Mouse (Mus musculus): ENCODE measurements around the gene Sytl3.

Sytl3 gene

DNA sequence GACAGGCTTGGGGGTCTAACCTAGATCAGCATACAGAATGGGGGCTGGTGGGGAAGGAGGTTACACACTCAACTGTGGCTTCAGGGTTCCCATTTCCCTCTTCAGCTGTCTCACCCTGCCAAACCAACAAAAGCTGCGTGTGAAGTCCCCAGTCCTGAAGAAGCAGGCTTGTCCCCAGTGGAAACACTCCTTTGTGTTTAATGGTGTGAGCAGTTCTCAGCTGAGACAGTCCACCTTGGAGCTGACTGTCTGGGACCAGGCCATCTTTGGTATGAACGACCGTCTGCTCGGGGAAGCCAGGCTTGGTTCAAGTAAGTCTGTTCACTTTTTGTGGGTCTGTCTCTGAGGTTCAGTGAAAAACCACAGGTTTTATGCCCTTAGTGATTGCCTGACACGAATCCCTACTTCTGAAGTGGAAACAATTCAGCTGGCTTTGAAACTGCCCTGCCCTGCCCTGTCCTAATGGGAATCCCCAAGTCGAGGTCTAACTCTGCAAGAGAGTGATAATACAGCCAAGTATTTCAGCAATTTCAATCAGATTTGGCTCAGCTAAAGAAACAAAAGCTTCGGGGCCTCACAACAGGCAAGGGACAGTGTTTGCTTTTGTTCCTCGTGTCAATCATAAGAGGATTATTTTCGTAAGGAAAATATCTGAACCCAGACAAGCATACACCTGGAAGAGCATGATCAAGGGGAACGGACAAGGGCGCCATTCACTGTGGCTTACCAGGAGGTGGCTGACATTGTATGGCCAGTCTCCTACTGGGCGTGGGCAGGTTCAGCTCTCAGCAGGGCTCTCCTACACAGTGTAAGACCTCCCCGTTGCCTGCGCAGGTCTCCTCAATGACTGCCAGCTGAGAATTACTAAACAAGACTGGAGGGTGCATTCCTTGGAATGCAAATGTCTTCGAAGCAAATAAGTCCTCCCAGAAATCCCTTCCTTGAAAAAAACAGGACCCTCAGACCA lies 77.7 kb downstream of the Sytl3 start:
- DNase-seq (ENCODE audit: low read depth, low spot score), result no peak

DNA sequence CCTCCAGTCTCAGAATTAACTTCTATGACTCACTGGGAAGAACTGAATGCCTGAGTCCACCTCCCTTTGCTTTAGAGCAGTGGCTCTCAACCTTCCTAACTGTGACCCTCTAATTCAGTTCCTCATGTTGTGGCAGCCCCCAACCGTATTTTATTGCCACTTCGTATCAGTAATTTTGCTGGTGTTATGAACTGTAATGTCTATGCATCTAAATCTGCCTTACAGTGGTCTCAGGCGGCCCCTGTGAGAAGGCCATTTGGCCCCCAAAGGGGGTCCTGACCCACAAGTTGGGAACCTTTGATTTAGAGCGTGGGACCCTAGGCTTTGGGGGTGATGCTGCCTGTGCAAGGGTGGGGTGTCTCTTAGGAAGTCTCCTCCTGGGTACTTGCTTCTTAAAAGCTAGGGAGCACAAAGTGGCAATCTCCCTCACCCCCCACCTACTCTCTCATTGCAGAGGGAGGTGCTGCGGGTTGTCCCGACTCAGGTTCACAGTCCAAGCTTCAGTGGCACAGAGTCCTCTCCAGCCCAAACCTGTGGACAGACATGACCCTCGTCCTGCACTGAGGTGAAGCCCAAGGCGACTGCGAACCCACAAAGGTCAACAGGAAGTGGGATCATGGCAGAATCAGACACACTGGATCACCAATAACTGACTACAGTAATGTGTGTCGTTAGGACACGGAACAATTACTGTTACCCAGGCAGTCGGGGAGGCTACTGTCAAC lies 78.5 kb downstream of the Sytl3 start:
- no peak for DNase-seq (ENCODE audit: low read depth, low spot score)

DNA sequence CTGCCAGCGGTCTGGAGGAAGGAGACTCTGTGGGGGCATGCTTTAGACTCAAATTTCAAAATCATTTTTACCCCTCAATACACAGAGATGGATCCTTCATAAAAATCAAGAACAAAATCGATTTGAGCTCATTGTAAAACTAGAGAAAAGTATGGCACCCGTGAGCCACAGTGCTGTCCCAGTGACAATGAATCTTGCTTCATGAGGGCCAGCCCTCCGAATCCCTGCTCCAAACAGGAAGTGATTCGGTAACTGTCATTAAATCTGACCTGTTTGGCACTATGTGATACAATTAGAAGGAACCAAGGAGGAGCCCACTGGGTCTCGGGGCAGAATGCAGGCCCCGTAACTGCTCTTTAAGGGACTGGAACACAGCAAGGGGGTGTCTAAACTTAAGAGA lies 79.9 kb downstream of the Sytl3 start:
- DNase-seq (ENCODE audit: low read depth, low spot score), result no peak

DNA sequence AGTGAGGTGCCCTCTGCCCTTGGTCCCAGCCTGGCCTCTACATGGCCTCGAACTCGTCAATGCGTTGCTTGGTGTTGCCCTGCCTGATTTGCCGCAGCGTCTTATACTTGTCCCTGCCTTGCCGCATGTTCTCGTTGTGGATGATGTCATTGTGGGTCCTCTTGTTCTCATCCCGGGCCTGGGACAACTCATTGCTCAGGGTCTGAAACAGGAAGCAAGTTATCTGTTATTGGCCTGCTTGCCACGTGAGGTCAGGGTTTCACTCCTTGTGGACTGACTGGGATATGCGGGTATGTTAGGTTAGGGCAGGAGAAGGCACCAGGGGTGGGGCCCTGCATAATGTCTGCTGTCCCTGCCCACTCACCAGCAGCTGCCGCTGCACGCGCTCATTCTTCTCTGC lies 80.4 kb downstream of the Sytl3 start:
- DNase-seq (ENCODE audit: low read depth, low spot score), result no peak

DNA sequence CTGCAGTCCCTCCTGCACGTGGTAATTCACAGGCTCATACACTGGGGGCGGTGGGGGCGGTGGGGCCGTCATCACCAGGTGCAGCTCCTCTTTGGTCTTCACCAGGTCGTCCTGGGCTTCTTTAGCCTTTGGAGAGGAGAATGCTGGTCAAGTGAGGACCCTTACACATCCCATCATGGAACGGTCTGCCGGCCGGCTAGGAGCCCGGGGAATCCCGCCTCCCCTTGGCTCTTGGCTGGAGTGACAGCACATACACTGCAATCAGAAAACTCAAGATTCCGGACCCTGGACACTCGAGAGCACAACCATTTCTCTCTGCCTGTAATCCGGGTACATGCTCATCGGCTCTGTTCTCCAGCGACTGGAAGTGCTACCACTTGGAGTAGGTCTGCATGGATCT lies 80.9 kb downstream of the Sytl3 start:
- no peak for DNase-seq (ENCODE audit: low read depth, low spot score)

DNA sequence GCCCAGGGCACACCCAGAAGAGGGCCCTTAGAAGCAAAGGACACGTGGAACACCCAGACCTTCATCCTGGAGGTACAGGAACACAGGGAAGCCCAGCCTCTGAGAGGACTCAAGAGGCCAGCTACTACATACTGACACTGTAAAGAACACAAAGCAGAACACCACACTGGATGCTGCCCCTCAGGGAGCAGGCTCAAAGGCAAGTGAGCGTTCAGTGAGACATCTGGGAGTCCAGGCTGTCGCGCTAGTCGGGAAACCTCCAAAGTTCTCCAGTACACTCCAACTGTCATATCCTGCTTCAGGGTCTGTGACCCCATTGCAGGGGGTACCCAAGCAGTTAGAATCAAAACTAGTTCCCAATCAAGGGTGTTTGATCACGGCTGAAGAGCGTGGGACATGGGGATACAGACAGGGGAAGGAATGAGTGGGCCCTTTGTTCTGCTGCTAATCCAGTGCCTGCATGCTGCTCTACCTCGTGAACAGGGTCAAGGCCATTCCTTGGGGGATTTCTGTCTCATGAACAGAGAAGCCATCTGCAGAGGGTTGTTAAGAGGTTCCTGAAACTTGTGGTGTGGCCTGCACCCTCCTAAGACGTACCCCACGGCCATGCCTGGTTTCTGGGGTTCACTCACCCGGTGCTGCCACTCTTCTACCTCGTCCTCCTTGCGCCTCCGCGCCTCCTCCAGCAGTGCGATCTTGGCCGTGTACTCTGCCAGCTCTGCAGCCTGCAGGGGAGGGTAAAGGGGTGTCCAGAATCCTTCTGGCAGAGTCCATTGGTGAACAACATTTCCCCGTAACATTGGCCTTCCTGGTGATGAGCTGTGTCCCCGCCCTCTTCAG lies 81.7 kb downstream of the Sytl3 start:
- DNase-seq (ENCODE audit: low read depth, low spot score), result no peak

DNA sequence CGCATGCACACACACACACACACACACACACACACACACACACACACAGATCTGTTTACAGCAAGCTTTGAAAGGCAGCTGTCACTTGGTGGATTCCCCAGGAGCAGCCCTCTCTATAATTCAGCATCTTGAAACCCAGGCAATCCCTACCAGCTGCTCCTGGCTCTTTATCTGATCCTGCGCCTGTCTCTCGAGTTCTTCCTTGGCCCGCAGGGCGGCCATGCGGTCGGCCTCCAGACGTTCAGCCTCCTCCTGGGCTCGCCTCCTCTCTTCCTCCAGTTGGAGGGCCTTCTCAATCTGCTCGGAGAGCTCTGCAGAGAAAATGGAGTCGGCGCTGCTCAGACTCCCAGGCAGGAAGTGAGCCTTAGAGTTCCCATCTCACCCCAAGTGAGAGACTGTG lies 82.4 kb downstream of the Sytl3 start:
- DNase-seq (ENCODE audit: low read depth, low spot score), result no peak

DNA sequence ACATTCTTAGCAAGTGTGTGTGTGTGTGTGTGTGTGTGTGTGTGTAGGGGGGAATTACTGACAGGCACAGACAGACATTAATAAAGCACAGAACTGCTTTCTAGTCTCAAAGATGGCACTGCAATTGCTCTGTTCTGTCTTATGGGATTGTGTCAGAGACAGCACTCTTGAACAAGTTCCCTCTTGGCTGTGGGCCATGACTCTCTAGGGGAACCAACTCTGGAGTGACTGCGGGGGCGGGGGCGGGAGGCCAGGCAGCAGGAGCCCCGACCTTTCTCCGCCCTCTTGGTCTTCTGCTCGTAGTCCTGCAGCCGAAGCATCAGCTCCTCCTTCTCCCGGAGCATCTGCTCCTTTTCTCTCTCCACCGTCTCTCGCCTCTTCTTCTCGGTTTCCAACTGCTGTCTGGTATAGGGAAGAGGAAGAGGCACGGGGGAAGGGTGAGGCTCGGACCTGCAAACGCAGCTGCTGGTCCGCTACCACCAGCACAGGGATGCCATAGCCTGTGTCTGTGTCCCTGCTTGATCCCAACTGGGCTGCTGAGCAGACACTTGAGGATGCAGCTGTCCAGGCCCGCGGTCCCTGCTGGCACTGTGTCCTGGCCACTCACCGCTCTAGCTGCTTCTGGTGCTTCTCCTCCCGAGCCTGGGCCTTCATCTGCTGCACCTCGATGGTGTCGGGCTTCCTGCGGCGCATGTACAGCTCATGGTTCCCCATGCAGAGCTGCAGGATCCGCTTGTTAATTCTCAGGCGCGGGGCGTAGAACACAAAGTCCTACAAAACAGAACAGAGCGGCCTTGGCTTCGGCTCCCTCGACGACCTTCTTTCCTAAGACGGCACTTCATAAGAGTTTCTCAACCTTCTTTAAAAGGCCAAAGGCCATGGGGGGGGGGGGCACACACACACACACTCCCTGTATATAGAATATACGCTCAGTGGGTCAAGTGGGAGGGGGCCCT lies 83.5 kb downstream of the Sytl3 start:
- peak; percentile 52 for DNase-seq (ENCODE audit: low read depth, low spot score)

DNA sequence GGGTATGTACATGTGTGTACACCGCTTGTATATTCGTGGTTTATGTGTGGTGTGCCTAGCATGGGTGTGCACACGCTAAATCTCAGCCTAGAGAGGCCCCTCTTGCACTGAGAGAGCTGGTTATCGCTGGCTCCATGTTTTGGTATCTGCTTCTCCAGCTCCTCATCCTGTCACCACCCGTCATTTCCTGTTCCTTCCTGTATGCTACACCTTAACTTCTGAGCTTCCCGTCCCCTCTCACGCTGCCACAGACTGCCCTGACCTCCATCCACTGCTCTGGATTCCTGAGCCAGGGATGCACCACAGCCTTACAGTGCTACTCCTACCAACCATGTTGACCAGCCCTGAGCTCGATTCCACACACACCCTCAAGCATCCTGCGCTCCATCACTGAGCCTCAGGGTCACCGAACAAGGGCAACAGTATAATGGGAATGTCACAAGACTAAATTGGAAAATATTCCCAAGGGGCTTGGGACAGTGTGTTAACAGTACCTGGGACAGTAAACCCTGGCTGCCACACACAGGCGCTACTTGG lies 84.2 kb downstream of the Sytl3 start:
- DNase-seq (ENCODE audit: low read depth, low spot score), result no peak

DNA sequence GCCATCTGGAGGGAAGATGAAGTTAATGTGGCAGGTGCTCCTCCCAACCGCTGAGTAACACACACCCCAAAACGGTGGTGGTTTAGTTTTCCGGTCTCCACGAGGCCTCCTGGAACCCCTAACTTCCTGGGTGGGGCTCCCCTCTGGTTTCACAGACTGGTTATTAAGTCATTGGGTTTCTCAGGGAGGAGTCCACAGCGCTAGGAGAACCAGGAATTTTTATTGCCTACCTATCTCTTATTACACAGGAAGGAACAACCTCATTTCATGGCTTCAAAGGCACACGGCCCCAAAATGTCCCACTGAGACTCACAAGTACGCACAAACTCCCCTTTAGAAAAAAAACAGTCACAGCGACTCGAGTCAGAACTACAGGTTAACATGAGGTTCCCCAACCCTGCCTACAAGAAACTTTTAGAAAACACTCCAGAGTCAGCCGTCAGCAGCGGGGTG lies 84.9 kb downstream of the Sytl3 start:
- DNase-seq (ENCODE audit: low read depth, low spot score), result no peak

DNA sequence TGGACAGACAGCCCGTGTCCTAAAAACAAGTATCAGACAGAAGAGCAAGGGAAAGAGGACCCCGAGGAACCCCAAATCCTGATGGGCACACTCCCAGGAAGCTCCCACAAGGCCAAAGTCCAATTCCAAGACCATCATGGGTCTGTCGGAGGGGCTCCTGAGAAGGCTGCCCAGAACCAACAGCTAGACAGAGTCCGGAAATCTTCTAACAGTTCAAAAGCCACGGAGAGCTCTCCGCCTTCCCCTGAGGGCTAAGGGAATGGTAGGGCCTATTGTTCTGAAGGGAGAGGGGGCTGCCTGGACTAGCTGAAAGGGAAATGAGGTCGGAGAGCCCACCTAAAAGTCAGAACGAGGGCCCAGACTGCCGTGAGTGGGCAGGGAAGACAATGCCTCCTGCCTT lies 85.5 kb downstream of the Sytl3 start:
- no peak for DNase-seq (ENCODE audit: low read depth, low spot score)

DNA sequence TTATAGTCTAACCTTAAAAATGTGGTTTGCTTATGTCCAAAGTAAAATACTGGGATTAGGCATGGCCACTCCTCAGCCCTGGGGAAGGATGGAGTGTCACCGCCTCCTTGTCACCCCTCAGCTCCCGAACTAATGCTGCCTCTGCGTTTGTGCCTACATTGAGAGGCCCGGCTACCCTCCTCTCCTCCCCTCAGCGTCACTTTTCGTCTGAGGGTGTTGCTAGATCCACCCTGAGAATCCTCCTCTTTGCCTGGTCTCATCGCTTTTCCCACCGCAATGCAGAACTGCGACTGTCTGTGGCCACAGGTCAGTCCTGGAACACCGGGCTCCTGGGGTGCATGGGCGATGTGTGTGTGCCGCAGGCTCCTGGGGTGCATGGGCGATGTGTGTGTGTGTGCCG lies 86.0 kb downstream of the Sytl3 start:
- DNase-seq (ENCODE audit: low read depth, low spot score), result no peak

DNA sequence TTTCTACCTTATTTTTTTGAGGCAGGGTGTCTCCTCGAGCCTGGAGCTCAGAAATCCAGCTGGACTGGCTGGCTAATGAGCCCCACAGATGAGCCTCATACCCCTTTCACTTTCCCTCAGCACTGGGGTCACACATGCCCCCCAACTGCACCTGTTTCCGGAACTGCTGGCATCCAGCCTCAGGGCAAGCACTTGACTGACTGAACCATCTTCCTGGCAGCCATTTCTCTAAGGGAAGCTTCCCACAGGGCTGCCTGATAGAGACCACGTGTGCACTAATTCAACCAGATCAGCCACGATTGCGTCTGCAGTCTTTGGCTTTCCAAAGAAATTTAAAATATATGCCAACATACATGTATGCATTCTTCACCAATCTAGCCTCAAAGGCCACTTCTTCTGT lies 86.6 kb downstream of the Sytl3 start:
- DNase-seq (ENCODE audit: low read depth, low spot score), result no peak

DNA sequence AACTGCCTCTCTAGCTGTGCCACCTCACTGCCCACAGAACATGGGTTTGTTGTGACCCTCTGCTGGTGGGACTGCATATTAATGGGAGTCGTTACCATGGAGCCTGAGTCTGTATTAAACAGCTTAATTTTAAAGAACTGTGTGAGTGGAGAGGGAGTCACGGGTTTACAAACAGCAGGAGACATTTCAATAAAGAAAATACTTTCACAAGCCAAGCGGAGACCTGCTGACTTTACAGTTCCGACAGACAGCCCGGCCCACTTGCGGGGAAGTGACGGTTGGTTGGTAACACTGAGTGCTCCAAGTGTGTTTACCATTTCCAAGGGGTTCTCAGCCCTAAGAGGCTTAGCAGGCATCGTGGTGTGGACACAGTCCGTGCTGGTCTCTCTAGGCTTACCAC lies 87.1 kb downstream of the Sytl3 start:
- peak; percentile 22 for DNase-seq (ENCODE audit: low read depth, low spot score)

DNA sequence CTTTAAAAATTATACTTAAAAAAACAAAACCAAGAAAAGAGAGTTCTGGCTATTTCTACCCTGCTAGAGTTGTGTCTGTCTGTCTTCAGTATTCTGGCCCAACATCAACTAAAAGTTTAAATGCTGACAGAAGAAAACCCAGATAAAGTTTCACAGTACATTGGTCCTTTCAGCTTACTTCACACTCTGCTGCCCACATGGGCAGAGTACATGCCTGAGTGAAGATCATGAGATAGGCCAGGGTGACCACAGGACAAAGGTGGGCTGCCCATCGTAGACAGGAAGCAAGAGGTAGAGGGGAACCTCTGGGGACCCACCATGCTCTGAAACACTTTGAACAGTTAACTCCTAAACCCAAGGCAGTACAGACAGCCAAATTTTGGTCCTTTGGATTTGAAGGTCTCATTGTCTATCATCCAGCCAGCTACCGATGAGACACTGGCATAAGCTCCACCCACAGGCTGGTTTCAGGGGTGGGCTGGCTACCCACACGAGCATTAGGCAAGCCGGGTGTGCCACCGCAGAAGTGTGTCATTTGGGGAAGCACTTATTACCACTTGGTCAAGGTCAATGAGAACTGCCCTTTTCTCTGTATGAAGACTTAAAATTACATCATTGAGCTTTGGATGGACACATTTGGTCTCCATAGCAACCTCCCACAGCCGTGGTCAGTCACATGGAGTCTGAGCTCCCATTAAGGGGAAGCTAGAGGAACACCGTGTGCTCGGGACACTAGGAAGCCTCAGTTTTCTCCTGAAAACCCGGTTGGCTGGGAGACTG lies 87.7 kb downstream of the Sytl3 start:
- peak; percentile 24 for DNase-seq (ENCODE audit: low read depth, low spot score)

DNA sequence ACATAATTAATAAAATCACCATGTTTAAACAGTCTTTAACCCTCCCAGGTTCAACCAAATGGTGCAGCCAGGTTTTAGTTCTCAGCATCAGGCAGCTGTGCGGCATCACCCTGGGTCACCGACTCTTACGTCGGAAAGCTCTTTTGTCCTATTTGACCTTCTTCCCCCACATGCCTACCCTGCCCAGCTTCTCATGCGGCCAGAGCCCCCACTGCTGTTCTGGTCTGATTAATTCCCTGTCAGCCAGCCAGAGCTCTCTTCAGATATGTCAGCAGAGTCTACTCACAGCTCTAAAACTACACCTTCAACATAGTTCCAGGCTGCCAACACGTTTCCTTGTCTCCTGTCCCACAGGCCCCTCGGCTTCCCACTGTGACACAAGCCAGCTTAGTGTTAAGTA lies 88.6 kb downstream of the Sytl3 start:
- DNase-seq (ENCODE audit: low read depth, low spot score), result no peak

DNA sequence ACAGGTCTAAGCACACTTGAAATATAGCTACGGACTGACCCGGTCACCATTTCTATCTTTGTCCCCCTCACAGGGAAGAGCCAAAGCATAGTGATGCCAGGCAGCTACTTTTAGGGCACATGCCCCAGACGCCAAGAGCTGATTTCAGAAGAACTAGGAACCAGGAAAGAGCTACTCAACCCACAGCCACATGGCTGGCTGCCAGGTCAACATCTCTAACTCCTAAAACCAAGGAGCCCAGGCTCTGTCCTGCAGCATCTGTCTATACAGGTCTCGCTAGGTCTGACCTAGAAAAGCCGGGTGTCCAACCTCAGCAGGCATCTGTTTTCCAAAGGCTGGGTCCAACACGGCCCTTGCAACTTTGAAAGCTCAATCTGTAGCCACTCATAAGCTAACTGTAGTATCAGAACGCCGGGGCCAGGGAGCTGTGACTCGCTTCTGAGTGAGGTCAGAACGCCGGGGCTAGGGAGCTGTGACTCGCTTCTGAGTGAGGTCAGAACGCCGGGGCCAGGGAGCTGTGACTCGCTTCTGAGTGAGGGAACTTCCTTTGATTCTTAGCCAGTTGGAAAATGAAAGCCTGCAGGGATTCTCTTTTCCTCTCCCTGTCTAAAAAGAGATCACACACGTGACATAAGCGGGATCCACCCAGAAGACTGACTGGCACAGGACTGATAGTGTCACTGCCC lies 90.0 kb downstream of the Sytl3 start:
- no peak for DNase-seq (ENCODE audit: low read depth, low spot score)

DNA sequence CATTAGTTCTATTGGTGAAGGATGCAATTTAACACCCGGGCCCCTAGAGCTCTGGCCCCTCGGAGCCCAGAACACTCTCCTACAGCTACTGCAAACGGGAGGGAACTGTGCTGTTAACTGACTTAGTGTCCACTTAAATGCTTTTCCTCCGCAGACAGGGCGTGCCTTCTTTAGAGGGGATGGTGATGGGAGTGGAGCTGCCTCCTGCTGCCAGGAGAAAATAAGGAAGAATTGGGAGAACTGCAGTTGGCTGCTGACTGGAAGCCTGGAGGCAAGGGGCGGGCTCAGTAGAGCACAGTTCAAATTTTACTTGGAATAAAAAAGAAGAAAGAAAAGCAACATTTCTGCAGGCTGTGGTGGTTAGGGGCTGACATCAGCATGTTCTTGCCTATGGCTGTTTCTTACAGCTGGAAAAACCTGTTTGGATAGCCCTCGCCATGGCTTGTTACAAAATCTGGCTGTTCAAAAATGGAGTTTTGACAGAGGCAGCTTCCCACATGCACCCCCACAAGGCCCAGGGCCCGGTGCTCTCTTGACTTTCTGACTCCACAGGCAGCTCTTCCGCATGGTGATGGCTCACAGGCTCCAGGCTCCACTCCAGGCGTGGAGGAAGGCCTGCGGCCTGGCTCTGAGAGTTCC lies 92.4 kb downstream of the Sytl3 start:
- no peak for DNase-seq (ENCODE audit: low read depth, low spot score)

DNA sequence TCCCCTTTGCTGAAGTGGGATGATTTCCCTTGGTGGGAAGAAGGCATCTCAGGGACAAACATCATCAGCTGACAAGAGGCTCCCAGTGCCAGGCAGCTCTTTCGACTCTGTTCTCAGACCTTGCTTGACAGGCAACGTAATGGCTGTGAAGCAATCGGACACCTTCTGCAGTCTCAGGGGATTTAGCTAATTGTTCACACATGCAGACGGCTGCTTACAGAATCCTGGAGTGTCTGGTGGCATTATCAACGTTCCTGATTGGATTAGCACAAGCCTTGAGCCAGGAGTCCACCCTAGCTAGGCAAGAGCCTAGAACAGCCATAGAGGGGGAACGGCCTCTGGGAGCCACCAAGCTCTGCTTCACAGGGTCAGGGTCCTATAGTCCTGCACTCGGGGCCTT lies 93.5 kb downstream of the Sytl3 start:
- DNase-seq (ENCODE audit: low read depth, low spot score), result no peak
